Mouse (Mus musculus): ENCODE measurements around the gene Mier3. TPM values are rescaled to one million over a fixed set of nuclear protein-coding genes. Genes with fewer than 3 reads are reported as not detected.
"Not testable (repeated sequence)": the region's sequence is repeated elsewhere in the genome, so short reads cannot be mapped to it uniquely, and the experiment has no call there.

Mier3 gene
- polyA plus RNA-seq, 1 experiment from 2014 or later: 12.0 TPM

GRCm38 (mm10) chr13:111703396-111703795, 22.6 kb downstream of the Mier3 start:
- Histone ChIP-seq H3K27ac (no peak overlapping the region), H3K9ac (no peak overlapping the region), H3K4me2 (no peak overlapping the region), H3K4me1 (replicated peaks) (no peaks in the 10 kb centered on the region), H3K4me3 (no peak overlapping the region), H3K9me3 (replicated peaks) (no peaks in the 10 kb centered on the region), H3K36me3 (peaks cover 66% of the 10 kb centered on the region), H3K27me3 (no peaks in the 10 kb centered on the region)
- 93% methylated on average over 10 of the region's 10 CpGs for WGBS
- ATAC-seq (replicated peaks; ENCODE audit: insufficient number of reproducible peaks, insufficient read depth, low FRiP score, low read depth): no peak

GRCm38 (mm10) chr13:111703952-111704351, 23.2 kb downstream of the Mier3 start:
- not testable (repeated sequence) for H3K4me1 ChIP-seq (replicated peaks); H3K27me3 ChIP-seq; H3K9ac ChIP-seq; H3K27ac ChIP-seq; H3K9me3 ChIP-seq (replicated peaks); H3K4me3 ChIP-seq; ATAC-seq (replicated peaks; ENCODE audit: insufficient number of reproducible peaks, insufficient read depth, low FRiP score, low read depth); H3K4me2 ChIP-seq
- H3K36me3 ChIP-seq: peaks cover 72% of the 10 kb centered on the region
- WGBS: 87% methylated on average over 4 of the region's 4 CpGs

- Histone ChIP-seq H3K27me3 (no peaks in the 10 kb centered on the region), H3K4me2 (no peak overlapping the region), H3K9me3 (replicated peaks) (no peaks in the 10 kb centered on the region), H3K4me1 (replicated peaks) (no peaks in the 10 kb centered on the region), H3K36me3 (peaks cover 94% of the 10 kb centered on the region), H3K27ac (no peak overlapping the region), H3K4me3 (no peak overlapping the region), H3K9ac (no peak overlapping the region)
- no peak for ATAC-seq (replicated peaks; ENCODE audit: insufficient number of reproducible peaks, insufficient read depth, low FRiP score, low read depth)
- WGBS: 88% methylated on average over 4 of the region's 4 CpGs
These were observed 29.8 kb downstream of the Mier3 start for GRCm38 (mm10) chr13:111710531-111710930.

- no peaks in the 10 kb centered on the region for H3K4me1 ChIP-seq (replicated peaks)
- WGBS: 55% methylated on average over 9 of the region's 9 CpGs
- ATAC-seq (replicated peaks; ENCODE audit: insufficient number of reproducible peaks, insufficient read depth, low FRiP score, low read depth): no peak
These were observed 38.9 kb downstream of the Mier3 start for GRCm38 (mm10) chr13:111719726-111720125.

GRCm38 (mm10) chr13:111724811-111725164, 44.0 kb downstream of the Mier3 start:
- peak overlapping the region; percentile 69 for H3K4me3 ChIP-seq
- H3K27me3 ChIP-seq: no peaks in the 10 kb centered on the region
- ATAC-seq (replicated peaks; ENCODE audit: insufficient number of reproducible peaks, insufficient read depth, low FRiP score, low read depth): no peak
- H3K36me3 ChIP-seq: no peaks in the 10 kb centered on the region
- 0 out of 2 replicates have a peak, but pooled peaks cover 4% of the 10 kb centered on the region for H3K9me3 ChIP-seq (replicated peaks)
- WGBS: under 1% methylated on average over 18 of the region's 18 CpGs
- peak overlapping the region; percentile 87 for H3K4me2 ChIP-seq
- H3K4me1 ChIP-seq (replicated peaks): no peaks in the 10 kb centered on the region; the same call in 1 of the 2 replicates
- peak overlapping the region; percentile 75 for H3K27ac ChIP-seq
- H3K9ac ChIP-seq: peak overlapping the region; percentile 51

More at GRCm38 (mm10) chr13:111719726-111720125, 38.9 kb downstream of the Mier3 start:
- Histone ChIP-seq H3K27ac (no peak overlapping the region), H3K4me3 (no peak overlapping the region), H3K4me2 (no peak overlapping the region), H3K36me3 (peaks cover 23% of the 10 kb centered on the region), H3K9me3 (replicated peaks) (no peaks in the 10 kb centered on the region), H3K9ac (no peak overlapping the region), H3K27me3 (no peaks in the 10 kb centered on the region)

- Histone ChIP-seq H3K4me3 (peak overlapping the region; percentile 69), H3K4me1 (replicated peaks) (no peaks in the 10 kb centered on the region; the same call in 1 of the 2 replicates), H3K27ac (peak overlapping the region; percentile 93), H3K9ac (peak overlapping the region; percentile 65), H3K9me3 (replicated peaks) (0 out of 2 replicates have a peak, but pooled peaks cover 4% of the 10 kb centered on the region), H3K27me3 (no peaks in the 10 kb centered on the region), H3K4me2 (peak overlapping the region; percentile 87), H3K36me3 (no peaks in the 10 kb centered on the region)
- under 1% methylated on average over 65 of the region's 65 CpGs for WGBS
- peak; percentile 99 for ATAC-seq (replicated peaks; ENCODE audit: insufficient number of reproducible peaks, insufficient read depth, low FRiP score, low read depth)
These were observed 44.6 kb downstream of the Mier3 start for GRCm38 (mm10) chr13:111725165-111726077.

- Histone ChIP-seq H3K9ac (no peak overlapping the region), H3K4me1 (replicated peaks) (no peaks in the 10 kb centered on the region; the same call in 1 of the 2 replicates), H3K36me3 (no peaks in the 10 kb centered on the region), H3K27ac (no peak overlapping the region), H3K4me2 (no peak overlapping the region), H3K4me3 (no peak overlapping the region), H3K27me3 (no peaks in the 10 kb centered on the region), H3K9me3 (replicated peaks) (0 out of 2 replicates have a peak, but pooled peaks cover 4% of the 10 kb centered on the region)
- no peak for ATAC-seq (replicated peaks; ENCODE audit: insufficient number of reproducible peaks, insufficient read depth, low FRiP score, low read depth)
- 93% methylated on average over 5 of the region's 5 CpGs for WGBS
These were observed 46.1 kb downstream of the Mier3 start for GRCm38 (mm10) chr13:111726898-111727297.

GRCm38 (mm10) chr13:111741204-111741990, 60.6 kb downstream of the Mier3 start:
- Histone ChIP-seq H3K27me3 (no peaks in the 10 kb centered on the region), H3K27ac (no peak overlapping the region), H3K4me2 (no peak overlapping the region), H3K9me3 (replicated peaks) (0 out of 2 replicates have a peak, but pooled peaks cover 4% of the 10 kb centered on the region), H3K9ac (no peak overlapping the region), H3K4me3 (no peak overlapping the region), H3K4me1 (replicated peaks) (no peaks in the 10 kb centered on the region), H3K36me3 (no peaks in the 10 kb centered on the region)
- no peak for ATAC-seq (replicated peaks; ENCODE audit: insufficient number of reproducible peaks, insufficient read depth, low FRiP score, low read depth)
- 77% methylated on average over 7 of the region's 7 CpGs for WGBS

- H3K4me1 ChIP-seq (replicated peaks): no peaks in the 10 kb centered on the region
- H3K27ac ChIP-seq: no peak overlapping the region
- no peak overlapping the region for H3K4me3 ChIP-seq
- WGBS: 52% methylated on average over 6 of the region's 6 CpGs
- no peak overlapping the region for H3K4me2 ChIP-seq
- no peak overlapping the region for H3K9ac ChIP-seq
- no peaks in the 10 kb centered on the region for H3K27me3 ChIP-seq
- no peak for ATAC-seq (replicated peaks; ENCODE audit: insufficient number of reproducible peaks, insufficient read depth, low FRiP score, low read depth)
- H3K9me3 ChIP-seq (replicated peaks): 0 out of 2 replicates have a peak, but pooled peaks cover 4% of the 10 kb centered on the region
- 0 out of 2 replicates have a peak, but pooled peaks cover 3% of the 10 kb centered on the region for H3K36me3 ChIP-seq
These were observed 61.3 kb downstream of the Mier3 start for GRCm38 (mm10) chr13:111741991-111742615.

- Histone ChIP-seq H3K9ac (no peak overlapping the region), H3K9me3 (replicated peaks) (no peaks in the 10 kb centered on the region), H3K27ac (no peak overlapping the region), H3K4me2 (no peak overlapping the region), H3K36me3 (peaks cover 21% of the 10 kb centered on the region), H3K4me3 (no peak overlapping the region), H3K4me1 (replicated peaks) (no peaks in the 10 kb centered on the region), H3K27me3 (no peaks in the 10 kb centered on the region)
- ATAC-seq (replicated peaks; ENCODE audit: insufficient number of reproducible peaks, insufficient read depth, low FRiP score, low read depth): no peak
- WGBS: 57% methylated on average over 6 of the region's 6 CpGs
These were observed 63.6 kb downstream of the Mier3 start for GRCm38 (mm10) chr13:111744233-111745000.

Measured in heart, embryonic 15.5 days (tissue).